Mouse (Mus musculus): Measurements from ENCODE around the gene Rap1gds1. TPM values are rescaled to one million over a fixed set of nuclear protein-coding genes. Genes with fewer than 3 reads are reported as not detected.

Gene Rap1gds1
- total and polyA plus RNA-seq, 2 experiments from 2014 or later: 63.9 to 83.6 TPM

- Histone ChIP-seq H3K27ac (ENCODE audit: low read depth, low read length) (no peak overlapping the region), H3K9me3 (ENCODE audit: low read length) (no peaks in the 10 kb centered on the region), H3K4me2 (ENCODE audit: low read depth) (no peak overlapping the region), H3K4me3 (ENCODE audit: low read depth, low read length) (no peak overlapping the region), H3K36me3 (ENCODE audit: insufficient read depth) (no peaks in the 10 kb centered on the region), H3K9ac (no peak overlapping the region), H3K27me3 (ENCODE audit: insufficient read depth, low read length) (no peaks in the 10 kb centered on the region), H3K4me1 (ENCODE audit: insufficient read depth) (no peaks in the 10 kb centered on the region)
- DNase-seq (no peak), ATAC-seq (no peak)
- no peak for TF ChIP-seq CTCF (IDR thresholded peaks at IDR 0.05; ENCODE audit: low read depth)
- WGBS: 97% methylated on average over 7 of the region's 7 CpGs
These were observed 85.9 kb downstream of the Rap1gds1 start for GRCm38 (mm10) chr3:138989141-138989540.

DNA sequence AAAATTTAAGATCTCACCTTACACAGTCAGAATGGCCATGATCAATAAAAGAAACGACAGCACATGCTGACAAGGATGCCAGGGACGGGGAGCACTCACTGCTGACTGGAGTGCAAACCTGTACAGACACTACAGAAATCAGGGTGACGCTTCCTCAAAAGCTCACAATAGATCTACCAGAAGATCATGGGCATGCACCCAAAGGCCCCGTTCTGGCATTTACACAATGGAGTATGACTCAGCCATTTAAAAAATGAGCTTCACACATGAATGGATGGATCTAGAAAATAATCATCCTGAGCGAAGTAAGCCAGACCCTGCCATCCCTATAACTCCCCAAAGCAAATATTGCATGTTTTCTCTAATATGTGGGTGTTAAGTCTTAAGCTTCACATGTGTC lies 87.0 kb downstream of the Rap1gds1 start:
- Histone ChIP-seq H3K9ac (no peak overlapping the region), H3K4me3 (ENCODE audit: low read depth, low read length) (no peak overlapping the region), H3K9me3 (ENCODE audit: low read length) (no peaks in the 10 kb centered on the region), H3K27ac (ENCODE audit: low read depth, low read length) (no peak overlapping the region), H3K27me3 (ENCODE audit: insufficient read depth, low read length) (no peaks in the 10 kb centered on the region), H3K4me2 (ENCODE audit: low read depth) (no peak overlapping the region), H3K36me3 (ENCODE audit: insufficient read depth) (no peaks in the 10 kb centered on the region), H3K4me1 (ENCODE audit: insufficient read depth) (no peaks in the 10 kb centered on the region)
- 89% methylated on average over 5 of the region's 5 CpGs for WGBS
- ATAC-seq: no peak
- no peak for DNase-seq
- no peak for TF ChIP-seq CTCF (IDR thresholded peaks at IDR 0.05; ENCODE audit: low read depth)

GRCm38 (mm10) chr3:138982249-138982648 lies 92.8 kb downstream of the Rap1gds1 start:
- Histone ChIP-seq H3K9ac (no peak overlapping the region), H3K36me3 (ENCODE audit: insufficient read depth) (no peaks in the 10 kb centered on the region), H3K27ac (ENCODE audit: low read depth, low read length) (no peak overlapping the region), H3K4me3 (ENCODE audit: low read depth, low read length) (no peak overlapping the region), H3K9me3 (ENCODE audit: low read length) (no peaks in the 10 kb centered on the region), H3K27me3 (ENCODE audit: insufficient read depth, low read length) (no peaks in the 10 kb centered on the region), H3K4me2 (ENCODE audit: low read depth) (no peak overlapping the region), H3K4me1 (ENCODE audit: insufficient read depth) (no peaks in the 10 kb centered on the region)
- ATAC-seq: no peak
- TF ChIP-seq CTCF (IDR thresholded peaks at IDR 0.05; ENCODE audit: low read depth): no peak
- 97% methylated on average over 6 of the region's 6 CpGs for WGBS
- no peak for DNase-seq

DNA sequence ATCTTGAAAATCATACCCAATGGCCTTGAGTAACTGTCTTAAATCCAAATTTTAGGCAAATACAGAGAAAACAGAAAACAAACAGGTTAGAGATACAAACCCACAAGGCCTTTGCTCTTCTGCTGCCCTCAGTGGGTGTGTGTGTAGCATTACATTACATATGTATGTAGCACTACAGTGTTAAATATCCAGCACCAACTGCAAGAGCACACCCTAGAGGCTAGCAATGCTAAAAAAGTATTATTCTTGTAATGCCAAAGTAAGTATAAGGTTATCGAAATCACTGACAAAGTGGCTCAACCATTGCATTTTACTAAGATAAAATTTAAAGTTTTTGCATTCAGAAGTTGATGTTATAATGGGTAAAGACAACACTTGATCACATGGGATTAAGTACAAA lies 97.6 kb downstream of the Rap1gds1 start:
- no peak overlapping the region for H3K9ac ChIP-seq
- H3K27ac ChIP-seq (ENCODE audit: low read depth, low read length): no peak overlapping the region
- WGBS: 96% methylated on average over 1 of the region's 1 CpGs
- H3K4me1 ChIP-seq (ENCODE audit: insufficient read depth): no peaks in the 10 kb centered on the region
- H3K27me3 ChIP-seq (ENCODE audit: insufficient read depth, low read length): no peaks in the 10 kb centered on the region
- no peaks in the 10 kb centered on the region for H3K9me3 ChIP-seq (ENCODE audit: low read length)
- H3K4me2 ChIP-seq (ENCODE audit: low read depth): no peak overlapping the region
- H3K36me3 ChIP-seq (ENCODE audit: insufficient read depth): peaks cover 3% of the 10 kb centered on the region; the same call in 1 of the 2 replicates
- no peak overlapping the region for H3K4me3 ChIP-seq (ENCODE audit: low read depth, low read length)
- no peak for ATAC-seq
- no peak for DNase-seq
- TF ChIP-seq CTCF (IDR thresholded peaks at IDR 0.05; ENCODE audit: low read depth): no peak

DNA sequence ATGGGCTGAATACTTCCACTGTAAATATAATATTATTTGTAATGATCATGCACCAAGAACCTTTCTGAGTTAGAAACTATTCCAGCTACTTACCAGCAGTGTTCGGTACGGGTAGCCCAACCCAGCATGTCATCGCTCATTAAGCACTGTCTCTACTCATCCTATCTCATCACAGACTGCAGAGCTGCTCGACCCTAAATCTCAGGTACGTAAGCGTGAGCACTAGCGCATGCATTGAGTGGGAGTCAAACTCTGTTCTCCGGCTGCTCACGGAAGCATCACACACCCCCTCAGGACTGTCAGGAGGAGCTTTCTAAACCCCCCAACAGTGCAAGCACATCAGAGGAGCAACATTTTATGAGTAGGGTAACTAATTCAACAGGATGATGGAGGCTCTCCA lies 107.4 kb downstream of the Rap1gds1 start:
- 82% methylated on average over 9 of the region's 9 CpGs for WGBS
- Histone ChIP-seq H3K9me3 (ENCODE audit: low read length) (no peaks in the 10 kb centered on the region), H3K27me3 (ENCODE audit: insufficient read depth, low read length) (no peaks in the 10 kb centered on the region), H3K4me2 (ENCODE audit: low read depth) (no peak overlapping the region), H3K27ac (ENCODE audit: low read depth, low read length) (no peak overlapping the region), H3K9ac (no peak overlapping the region), H3K4me1 (ENCODE audit: insufficient read depth) (no peaks in the 10 kb centered on the region), H3K4me3 (ENCODE audit: low read depth, low read length) (no peak overlapping the region), H3K36me3 (ENCODE audit: insufficient read depth) (peaks cover 4% of the 10 kb centered on the region; the same call in 1 of the 2 replicates)
- ATAC-seq (no peak), DNase-seq (no peak)
- TF ChIP-seq CTCF (IDR thresholded peaks at IDR 0.05; ENCODE audit: low read depth): no peak

GRCm38 (mm10) chr3:138958527-138958926 lies 116.5 kb downstream of the Rap1gds1 start:
- 90% methylated on average over 8 of the region's 8 CpGs for WGBS
- no peaks in the 10 kb centered on the region for H3K4me1 ChIP-seq (ENCODE audit: insufficient read depth)

DNA sequence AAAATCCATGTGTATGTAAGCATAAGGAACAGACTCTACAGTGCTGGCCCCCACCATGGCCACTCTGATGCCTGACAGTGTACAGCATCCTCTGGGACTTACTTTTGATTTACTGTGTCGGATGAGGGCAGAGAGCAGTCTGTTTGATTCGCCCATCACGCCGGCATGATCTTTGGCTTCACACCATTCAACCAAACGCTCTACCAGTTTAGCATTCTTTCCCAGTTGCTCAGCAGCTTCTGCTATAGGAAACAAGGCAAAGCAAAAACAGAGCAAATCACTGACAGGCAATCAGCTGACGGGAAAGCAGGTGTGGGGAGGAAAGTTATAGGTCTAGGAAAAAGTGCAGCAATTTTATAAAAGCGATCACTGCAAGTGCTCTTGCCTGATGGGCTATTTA lies 119.8 kb downstream of the Rap1gds1 start:
- WGBS: 93% methylated on average over 7 of the region's 7 CpGs
- Histone ChIP-seq H3K4me3 (ENCODE audit: low read depth, low read length) (no peak overlapping the region), H3K36me3 (ENCODE audit: insufficient read depth) (peaks cover 35% of the 10 kb centered on the region), H3K4me2 (ENCODE audit: low read depth) (no peak overlapping the region), H3K9ac (no peak overlapping the region), H3K27me3 (ENCODE audit: insufficient read depth, low read length) (no peaks in the 10 kb centered on the region), H3K4me1 (ENCODE audit: insufficient read depth) (no peaks in the 10 kb centered on the region), H3K9me3 (ENCODE audit: low read length) (no peaks in the 10 kb centered on the region), H3K27ac (ENCODE audit: low read depth, low read length) (no peak overlapping the region)
- no peak for ATAC-seq
- DNase-seq: no peak
- no peak for TF ChIP-seq CTCF (IDR thresholded peaks at IDR 0.05; ENCODE audit: low read depth)

More at GRCm38 (mm10) chr3:138958527-138958926, 116.5 kb downstream of the Rap1gds1 start:
- DNase-seq: no peak
- H3K27me3 ChIP-seq (ENCODE audit: insufficient read depth, low read length): no peaks in the 10 kb centered on the region
- no peak overlapping the region for H3K27ac ChIP-seq (ENCODE audit: low read depth, low read length)
- no peak overlapping the region for H3K4me2 ChIP-seq (ENCODE audit: low read depth)
- H3K4me3 ChIP-seq (ENCODE audit: low read depth, low read length): no peak overlapping the region
- no peaks in the 10 kb centered on the region for H3K9me3 ChIP-seq (ENCODE audit: low read length)
- no peak for ATAC-seq
- no peak for TF ChIP-seq CTCF (IDR thresholded peaks at IDR 0.05; ENCODE audit: low read depth)
- H3K36me3 ChIP-seq (ENCODE audit: insufficient read depth): peaks cover 42% of the 10 kb centered on the region
- H3K9ac ChIP-seq: no peak overlapping the region

DNA sequence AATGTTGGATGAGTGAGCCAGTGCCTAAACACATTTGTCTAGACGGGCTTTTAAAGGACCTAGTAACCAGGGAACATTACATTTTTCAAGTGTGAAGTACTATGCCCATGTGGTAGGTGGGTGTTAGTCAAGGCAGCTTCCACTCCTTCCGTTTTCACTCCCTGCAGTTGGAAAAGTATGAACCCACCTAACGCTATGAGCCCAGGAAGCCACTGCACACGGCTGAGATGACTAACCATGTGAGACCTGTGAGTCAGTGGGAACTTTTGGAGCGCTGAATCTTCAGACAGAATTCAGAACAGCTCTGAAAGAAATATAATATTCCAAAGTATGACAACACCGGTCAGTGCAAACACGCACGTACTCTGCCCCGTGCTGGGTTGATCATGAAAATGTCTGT lies 125.9 kb downstream of the Rap1gds1 start:
- ATAC-seq: no peak
- H3K9ac ChIP-seq: no peak overlapping the region
- DNase-seq: no peak
- H3K9me3 ChIP-seq (ENCODE audit: low read length): no peaks in the 10 kb centered on the region
- 97% methylated on average over 9 of the region's 9 CpGs for WGBS
- peaks cover 25% of the 10 kb centered on the region for H3K36me3 ChIP-seq (ENCODE audit: insufficient read depth)
- H3K4me1 ChIP-seq (ENCODE audit: insufficient read depth): no peaks in the 10 kb centered on the region
- no peaks in the 10 kb centered on the region for H3K27me3 ChIP-seq (ENCODE audit: insufficient read depth, low read length)
- H3K27ac ChIP-seq (ENCODE audit: low read depth, low read length): no peak overlapping the region
- H3K4me3 ChIP-seq (ENCODE audit: low read depth, low read length): no peak overlapping the region
- no peak for TF ChIP-seq CTCF (IDR thresholded peaks at IDR 0.05; ENCODE audit: low read depth)
- no peak overlapping the region for H3K4me2 ChIP-seq (ENCODE audit: low read depth)

All from forebrain, postnatal 0 days (tissue).